In the genomic region with DNA sequence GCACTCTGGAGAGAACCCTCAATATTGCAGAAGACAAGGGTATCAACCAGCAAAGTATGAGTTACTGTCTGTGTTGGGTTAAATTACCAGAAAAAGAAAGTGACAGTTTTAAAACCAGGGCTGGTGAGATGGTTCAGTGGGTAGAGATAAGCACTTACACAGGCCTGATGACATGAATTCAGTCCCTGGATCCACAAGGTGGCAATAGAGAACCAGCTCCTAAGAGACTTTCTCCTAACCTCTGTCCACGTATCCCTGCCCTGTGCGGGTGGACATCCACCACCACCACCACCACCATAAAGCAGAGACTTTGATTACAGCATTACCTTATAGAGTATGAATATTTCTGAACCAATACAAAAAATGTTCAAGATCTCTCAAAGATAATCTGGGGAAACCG, we compare ENCODE assay signal across 9 mouse cellular contexts. TPM values are rescaled to one million over a fixed set of nuclear protein-coding genes. Genes with fewer than 3 reads are reported as not detected.
DNase-seq lines count a peak whose midpoint lies in the region; ATAC-seq and TF ChIP-seq lines count a peak whose summit lies in the region.
"Had no signal": no experiment of that assay in that cellular context is flagged by ENCODE, and none has a peak within 500 bp of the region (broad histone marks: within the 10 kb centered on the region; RNA-seq: fewer than 3 reads in every experiment).

No protein-coding gene starts in this region.

- H3K9me3 ChIP-seq in ES-E14 (ENCODE audit: control insufficient read depth, insufficient read depth, low read depth, low read length) = no peaks in the 10 kb centered on the region
- H3K9me3 ChIP-seq in heart, embryonic 12.5 days (replicated peaks) = no peaks in the 10 kb centered on the region
- no peaks in the 10 kb centered on the region for H3K9me3 ChIP-seq in midbrain, embryonic 13.5 days
- H3K9me3 ChIP-seq: midbrain, embryonic 12.5 days had no signal

- in situ Hi-C loops in ES-E14 (cut with MboI; ENCODE audit: low sequenced_read_pairs in 2 of 2, unreplicated experiment in 2 of 2) = no loop called here

- ATAC-seq in heart, embryonic 12.5 days (ENCODE audit: insufficient number of reproducible peaks, low FRiP score) = no peak
- no peak for ATAC-seq in midbrain, embryonic 13.5 days

- no peaks in the 10 kb centered on the region for H3K4me1 ChIP-seq in ES-E14 (ENCODE audit: control insufficient read depth in 2 of 2, insufficient read depth in 2 of 2, low read length in 2 of 2, poor library complexity in 1 of 2)
- no peaks in the 10 kb centered on the region for H3K4me1 ChIP-seq in heart, embryonic 12.5 days (replicated peaks)
- no peaks in the 10 kb centered on the region; the same call in 1 of the 2 replicates for H3K4me1 ChIP-seq in midbrain, embryonic 13.5 days (replicated peaks)
- H3K4me1 ChIP-seq: midbrain, embryonic 12.5 days had no signal

- WGBS in heart, embryonic 12.5 days = 61% methylated on average over 3 of the region's 3 CpGs
- 63% methylated on average over 3 of the region's 3 CpGs for WGBS in midbrain, embryonic 13.5 days

- peaks cover 3% of the 10 kb centered on the region; the same call in 1 of the 2 replicates for H3K36me3 ChIP-seq in ES-E14 (ENCODE audit: control insufficient read depth, insufficient read depth, low read length, poor library complexity, severe bottlenecking)
- peaks cover 33% of the 10 kb centered on the region for H3K36me3 ChIP-seq in heart, embryonic 12.5 days
- peaks cover 37% of the 10 kb centered on the region for H3K36me3 ChIP-seq in midbrain, embryonic 13.5 days

- intact Hi-C loops in heart, postnatal 25 days (cut with DNase I) = no loop called here

- no peak overlapping the region for H3K4me3 ChIP-seq in ES-E14 (ENCODE audit: insufficient read depth in 1 of 2, low read depth in 1 of 2, low read length in 2 of 2, poor library complexity in 1 of 2, severe bottlenecking in 1 of 2)
- no peak overlapping the region for H3K4me3 ChIP-seq in heart, embryonic 12.5 days
- no peak overlapping the region for H3K4me3 ChIP-seq in midbrain, embryonic 13.5 days (replicated peaks)
- H3K4me3 ChIP-seq: midbrain, embryonic 12.5 days had no signal

- no peak overlapping the region for H3K9ac ChIP-seq in ES-E14 (ENCODE audit: insufficient read depth, low read depth, low read length, poor library complexity, severe bottlenecking)
- H3K9ac ChIP-seq in heart, embryonic 12.5 days = no peak overlapping the region
- H3K9ac ChIP-seq in midbrain, embryonic 13.5 days (replicated peaks) = no peak overlapping the region
- H3K9ac ChIP-seq: midbrain, embryonic 12.5 days had no signal

- no peaks in the 10 kb centered on the region for H3K27me3 ChIP-seq in heart, embryonic 12.5 days (replicated peaks)
- no peaks in the 10 kb centered on the region for H3K27me3 ChIP-seq in midbrain, embryonic 13.5 days
- H3K27me3 ChIP-seq: midbrain, embryonic 12.5 days had no signal

- DNase-seq in heart, postnatal 4 days = peak; percentile 27
- DNase-seq in heart, postnatal 25 days (ENCODE audit: low spot score) = no peak
- DNase-seq in ES-E14 (ENCODE audit: low read depth, low spot score) = no peak
- peak; percentile 35 to 51 for DNase-seq in cerebellum, postnatal 36 days
- DNase-seq in lung, postnatal 25 days (ENCODE audit: low spot score) = peak; percentile 21
- no peak for DNase-seq in T-cell, adult 2 months (ENCODE audit: low spot score)

- H3K27ac ChIP-seq in ES-E14 (ENCODE audit: insufficient read depth, low read depth, low read length, poor library complexity, severe bottlenecking) = no peak overlapping the region
- no peak overlapping the region for H3K27ac ChIP-seq in heart, embryonic 12.5 days (ENCODE audit: poor library complexity, severe bottlenecking)
- H3K27ac ChIP-seq in midbrain, embryonic 13.5 days = no peak overlapping the region
- H3K27ac ChIP-seq: midbrain, embryonic 12.5 days had no signal

- H3K4me2 ChIP-seq in heart, embryonic 12.5 days = no peak overlapping the region
- H3K4me2 ChIP-seq in midbrain, embryonic 13.5 days (replicated peaks) = no peak overlapping the region
- H3K4me2 ChIP-seq: midbrain, embryonic 12.5 days had no signal

TF ChIP-seq in ES-E14, 5 proteins besides CTCF, POLR2A, EP300 and RAD21:
- TF ChIP-seq ZNF384 (IDR thresholded peaks at IDR 0.05; ENCODE audit: low read depth, low read length) (no peak), ZC3H11A (IDR thresholded peaks at IDR 0.05; ENCODE audit: borderline replicate concordance, low read depth, low read length) (0 out of 2 replicates have a peak, but pooled peaks have one; percentile 4), CHD2 (IDR thresholded peaks at IDR 0.05; ENCODE audit: low read depth, low read length) (no peak), HCFC1 (IDR thresholded peaks at IDR 0.05; ENCODE audit: borderline replicate concordance, insufficient read depth, low read length) (no peak), MAFK (IDR thresholded peaks at IDR 0.05; ENCODE audit: insufficient read depth, low read depth, low read length) (no peak)

RNA-seq across cellular contexts. Expression of a gene that starts 51.6 kb away (rescaled TPM):
- total RNA-seq in heart, postnatal 4 days (2021) = 1 to 10 TPM; 6.8 to 7.5 TPM
- total RNA-seq in heart, postnatal 25 days (2021) = 1 to 10 TPM; 5.1 to 5.4 TPM
- 10.5 and 12.8 TPM in 2 replicates for total RNA-seq in ES-E14 (2012; rRNA removed)
- 5.4 and 5.7 TPM in 2 replicates for polyA plus RNA-seq in heart, embryonic 12.5 days (2016; fragmentation: Nextera tagmentation; extraction: Ambion mirVana)
- polyA plus RNA-seq in midbrain, embryonic 13.5 days (2015; fragmentation: Nextera tagmentation; extraction: Ambion mirVana) = 9.1 and 9.5 TPM in 2 replicates

RNA-seq across cellular contexts. Expression of a gene that starts 54.1 kb away (rescaled TPM):
- total RNA-seq in heart, postnatal 4 days (2021) = 10 to 100 TPM; 18.6 to 21.8 TPM
- total RNA-seq in heart, postnatal 25 days (2021) = 10 to 100 TPM in 1 of 2 experiments, 1 to 10 TPM in 1; 8.8 to 11.4 TPM
- total RNA-seq in ES-E14 (2012; rRNA removed) = 26.1 and 32.4 TPM in 2 replicates
- 16.8 and 16.9 TPM in 2 replicates for polyA plus RNA-seq in heart, embryonic 12.5 days (2016; fragmentation: Nextera tagmentation; extraction: Ambion mirVana)
- polyA plus RNA-seq in midbrain, embryonic 13.5 days (2015; fragmentation: Nextera tagmentation; extraction: Ambion mirVana) = 30.2 and 32.1 TPM in 2 replicates

Comparison
In these comparisons a context has a peak if more than half of its experiments do, and no peak if none do; other contexts are left out.
1. DNase-seq: peak in heart, postnatal 4 days (single experiment), cerebellum, postnatal 36 days (2 of 2) and lung, postnatal 25 days (single experiment); none in heart, postnatal 25 days (single experiment), ES-E14 (single experiment) and T-cell, adult 2 months (single experiment).